Mouse (Mus musculus) hindbrain, embryonic 15.5 days (tissue): ENCODE results near the gene E130208F15Rik. TPM values are rescaled to one million over a fixed set of nuclear protein-coding genes. Genes with fewer than 3 reads are reported as not detected.
A peak's percentile ranks its signal among the peaks of the same experiment; 100 is the strongest.

ENCODE experiments used
- ATAC-seq: fragments of 200-750 bp; cut with Nextera tagmentation; 2 replicates; pipeline ENCODE4 v1.8.0; 2017; ENCODE audit warnings: low read depth, moderate number of reproducible peaks, moderate TSS enrichment; ENCODE audit not compliant: low FRiP score
- H3K27ac ChIP-seq: fragments of 300-500 bp; sonication (generic); replicated peaks from 2 replicates; pipeline ENCODE4 v1.5.1; 2015; ENCODE audit warnings: mild to moderate bottlenecking, inconsistent platforms
- H3K27me3 ChIP-seq: fragments of 300-500 bp; sonication (generic); 2 replicates; pipeline ENCODE4 v1.6.1; 2015; ENCODE audit warnings: control low read depth, inconsistent platforms
- H3K36me3 ChIP-seq: fragments of 300-500 bp; sonication (generic); 2 replicates; pipeline ENCODE4 v1.6.1; 2015; ENCODE audit warnings: control low read depth, inconsistent platforms
- H3K4me1 ChIP-seq: fragments of 300-500 bp; sonication (generic); replicated peaks from 2 replicates; pipeline ENCODE4 v1.6.1; 2015; ENCODE audit warnings: control low read depth, inconsistent platforms
- H3K4me2 ChIP-seq: fragments of 300-500 bp; sonication (generic); 2 replicates; pipeline ENCODE4 v1.6.1; 2015; ENCODE audit warnings: moderate library complexity, mild to moderate bottlenecking, inconsistent platforms
- H3K4me3 ChIP-seq: fragments of 300-500 bp; sonication (generic); 2 replicates; pipeline ENCODE4 v1.5.1; 2015; ENCODE audit warnings: mild to moderate bottlenecking, inconsistent platforms
- H3K9ac ChIP-seq: fragments of 300-500 bp; sonication (generic); 2 replicates; pipeline ENCODE4 v1.6.1; 2015; ENCODE audit warnings: inconsistent platforms
- H3K9me3 ChIP-seq: fragments of 300-500 bp; sonication (generic); 2 replicates; pipeline ENCODE4 v1.6.1; 2016; ENCODE audit warnings: control low read depth, inconsistent platforms
- WGBS: fragments of 180-500 bp; shearing (Covaris S2); methylation state at CpG from one replicate; pipeline ENCODE4 v1.1.7; 2015; 5-methylcytosine and 5-hydroxymethylcytosine counted together
- polyA plus RNA-seq: library from polyadenylated mRNA; unstranded; fragments of >200 nt; fragmentation: Nextera tagmentation; extraction: Ambion mirVana; gene quantifications from 2 replicates; pipeline ENCODE4 v1.2.1, GENCODE M21; 2015

E130208F15Rik gene
- polyA plus RNA-seq, 1 experiment from 2014 or later = not detected

DNA sequence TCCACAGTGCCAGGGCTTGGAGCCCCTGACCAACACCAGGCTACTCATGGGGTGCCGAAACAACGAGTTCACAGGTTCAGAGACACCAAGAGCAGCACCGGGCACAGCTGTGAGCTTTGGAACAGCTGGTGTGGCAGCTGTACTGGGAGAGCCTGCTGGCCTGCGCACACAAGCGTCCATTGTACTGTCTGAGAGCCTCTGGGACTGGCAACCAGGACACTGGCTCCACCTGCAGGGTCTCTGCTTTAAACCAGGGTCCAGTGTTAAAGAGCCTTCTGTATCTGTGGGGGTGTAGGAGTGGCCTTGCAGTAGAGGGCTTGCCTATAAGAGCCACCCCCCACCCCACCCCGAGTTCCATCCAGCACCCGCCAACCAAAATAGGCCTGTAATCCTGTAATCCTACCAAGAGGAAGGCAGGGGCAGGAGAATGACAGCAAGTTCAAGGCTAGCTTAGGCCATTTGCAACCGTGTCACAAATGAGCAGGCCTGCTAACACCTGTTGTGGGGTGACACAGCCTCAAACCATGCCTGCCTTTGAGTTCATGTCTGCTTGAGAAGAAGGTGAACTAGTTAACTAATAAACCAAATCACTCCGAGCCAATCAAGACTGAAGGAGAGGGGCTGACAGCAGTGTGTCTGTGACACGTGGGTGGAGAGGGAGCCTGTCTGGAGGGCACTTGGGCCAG is 31.7 kb upstream of the E130208F15Rik start:
- H3K4me1 ChIP-seq = peaks cover 33% of the 10 kb centered on the region
- no peak overlapping the region for H3K9ac ChIP-seq
- H3K36me3 ChIP-seq = peaks cover 11% of the 10 kb centered on the region; the same call in 1 of the 2 replicates
- H3K27ac ChIP-seq = no peak overlapping the region
- no peaks in the 10 kb centered on the region for H3K9me3 ChIP-seq
- H3K4me3 ChIP-seq = no peak overlapping the region
- 54% methylated on average over 10 of the region's 10 CpGs for WGBS
- H3K4me2 ChIP-seq = no peak overlapping the region
- no peaks in the 10 kb centered on the region for H3K27me3 ChIP-seq
- no peak; the same call in 1 of the 2 replicates for ATAC-seq

DNA sequence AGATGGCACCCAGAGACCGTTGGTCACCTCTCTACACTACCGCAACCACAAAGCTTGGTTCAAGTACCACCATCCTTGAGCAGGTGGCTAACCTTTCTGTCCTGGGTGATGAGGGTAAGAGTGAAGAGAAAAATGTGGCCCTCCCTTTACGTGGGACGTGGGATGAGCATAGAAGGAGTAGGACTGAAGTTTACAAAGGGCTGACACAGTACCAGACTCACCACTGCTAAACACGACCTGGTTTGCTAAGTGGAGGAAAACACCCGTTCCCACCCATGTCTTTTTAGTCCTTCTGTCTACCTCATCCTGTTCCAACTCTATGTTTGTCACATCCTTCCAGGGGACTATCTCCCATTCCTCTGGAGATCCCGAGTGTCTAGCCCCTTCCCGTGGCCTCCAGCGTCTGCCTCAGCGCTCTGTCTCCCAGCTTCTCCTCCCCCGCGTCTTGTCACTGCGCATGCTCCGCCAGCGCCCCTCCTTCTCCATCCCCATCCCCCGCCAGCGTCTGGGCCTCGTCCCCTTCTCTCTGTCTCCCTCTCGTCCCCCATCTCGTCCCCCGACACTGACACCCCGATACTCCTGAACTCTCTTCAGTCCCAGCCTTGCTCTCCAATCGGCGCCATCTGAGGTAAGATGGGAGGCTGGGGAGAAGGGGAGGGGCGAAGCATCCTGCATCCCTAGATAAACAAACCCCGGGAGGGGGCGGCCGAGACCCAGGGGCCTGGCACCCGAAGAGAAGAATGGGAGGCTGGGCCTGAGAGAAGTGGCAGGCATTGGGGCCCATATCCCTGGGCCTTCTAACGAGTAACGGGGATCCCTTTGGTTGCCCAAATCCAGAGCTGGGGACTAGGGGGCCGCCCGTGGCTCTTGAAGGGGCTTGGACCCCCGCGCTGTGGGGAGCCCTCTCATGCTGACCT is 30.1 kb upstream of the E130208F15Rik start, which contains the start of gene Clip3:
Gene Clip3, plus strand, starts transcription at position 514 of the 917 bp plus-strand sequence.
- H3K9ac ChIP-seq = peak within 1 kb of the TSS; percentile 97
- peak within 1 kb of the TSS; percentile 85 for H3K4me2 ChIP-seq
- H3K9me3 ChIP-seq = no peaks in the 10 kb centered on the region
- peaks cover 36% of the 10 kb centered on the region for H3K4me1 ChIP-seq
- H3K27ac ChIP-seq = peak within 1 kb of the TSS; percentile 83
- H3K4me3 ChIP-seq = peak within 1 kb of the TSS; percentile 80
- H3K36me3 ChIP-seq = peaks cover 25% of the 10 kb centered on the region; the same call in 1 of the 2 replicates
- WGBS = 7% methylated on average over 35 of the region's 35 CpGs
- peak; percentile 88 for ATAC-seq
- no peaks in the 10 kb centered on the region for H3K27me3 ChIP-seq

DNA sequence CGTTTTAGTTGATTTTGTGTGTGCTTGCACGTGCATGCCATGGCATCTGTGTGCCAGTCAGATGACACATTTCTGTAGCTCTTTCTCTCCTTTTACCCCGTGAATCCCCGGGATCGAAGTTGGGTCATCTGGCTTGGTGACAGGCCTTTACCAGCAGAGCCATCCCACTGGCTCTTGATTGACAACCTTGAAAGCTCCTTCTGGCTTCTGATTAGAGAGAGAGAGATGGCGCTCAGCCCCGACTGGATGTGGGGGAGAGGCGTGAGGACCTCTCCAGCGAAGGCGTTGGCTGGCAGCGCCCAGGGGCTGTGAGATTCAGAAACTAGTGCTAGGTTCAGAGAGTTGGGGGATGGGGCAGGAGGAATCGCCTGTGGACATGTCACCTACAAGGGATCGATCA is 27.7 kb upstream of the E130208F15Rik start:
- Histone ChIP-seq H3K27ac (no peak overlapping the region), H3K4me1 (peaks cover 36% of the 10 kb centered on the region), H3K4me2 (peak overlapping the region; percentile 11; the same call in 1 of the 2 replicates), H3K9me3 (no peaks in the 10 kb centered on the region), H3K9ac (no peak overlapping the region), H3K4me3 (no peak overlapping the region), H3K36me3 (peaks cover 48% of the 10 kb centered on the region), H3K27me3 (no peaks in the 10 kb centered on the region)
- no peak for ATAC-seq
- WGBS = 68% methylated on average over 13 of the region's 13 CpGs

DNA sequence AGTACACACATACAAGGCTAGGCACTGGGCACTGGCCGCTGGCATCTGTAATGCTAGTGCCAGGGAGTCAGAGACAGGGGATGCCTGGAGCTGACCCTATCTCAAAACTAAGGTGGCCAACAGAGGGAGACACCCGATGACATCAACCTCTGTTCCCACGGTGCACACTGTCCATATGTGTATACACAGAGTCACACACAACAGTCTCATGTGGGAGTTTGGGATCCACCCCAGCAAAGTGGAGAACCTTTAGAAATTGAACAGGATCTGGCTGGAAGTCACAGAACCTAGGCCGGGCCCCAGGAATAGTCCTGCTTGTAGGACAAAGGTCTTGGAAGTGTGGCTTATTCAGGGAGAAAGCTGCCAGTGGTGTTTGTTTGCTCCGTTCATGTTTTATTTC is 27.2 kb upstream of the E130208F15Rik start:
- H3K36me3 ChIP-seq = peaks cover 53% of the 10 kb centered on the region
- H3K27me3 ChIP-seq = no peaks in the 10 kb centered on the region
- no peak for ATAC-seq
- no peak overlapping the region for H3K9ac ChIP-seq
- 91% methylated on average over 5 of the region's 5 CpGs for WGBS
- 0 out of 2 replicates have a peak overlapping the region, but pooled peaks have one; percentile 14 for H3K27ac ChIP-seq
- H3K9me3 ChIP-seq = no peaks in the 10 kb centered on the region
- no peak overlapping the region for H3K4me3 ChIP-seq
- peaks cover 36% of the 10 kb centered on the region for H3K4me1 ChIP-seq
- no peak overlapping the region for H3K4me2 ChIP-seq

DNA sequence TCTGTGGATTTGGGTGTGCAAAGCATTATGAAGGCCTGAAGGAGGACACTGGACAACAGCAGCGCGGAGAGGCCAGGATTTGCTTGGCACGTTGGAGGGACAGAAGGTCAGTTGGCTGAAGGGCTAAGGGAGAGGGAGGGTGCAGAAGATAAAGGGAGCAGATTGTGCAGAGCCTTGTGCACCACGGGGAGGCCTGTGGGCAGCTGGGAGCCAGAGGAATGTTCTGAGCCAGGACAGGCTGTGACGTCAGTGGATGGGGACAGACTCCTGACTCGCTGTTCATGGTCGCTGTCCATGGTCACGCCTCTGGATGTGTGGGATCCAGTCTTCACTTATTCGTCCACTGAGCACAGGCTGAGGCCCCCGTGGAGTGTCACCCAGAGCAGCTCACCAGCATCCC is 26.4 kb upstream of the E130208F15Rik start:
- WGBS = 74% methylated on average over 10 of the region's 10 CpGs
- H3K9ac ChIP-seq = no peak overlapping the region
- ATAC-seq = no peak

DNA sequence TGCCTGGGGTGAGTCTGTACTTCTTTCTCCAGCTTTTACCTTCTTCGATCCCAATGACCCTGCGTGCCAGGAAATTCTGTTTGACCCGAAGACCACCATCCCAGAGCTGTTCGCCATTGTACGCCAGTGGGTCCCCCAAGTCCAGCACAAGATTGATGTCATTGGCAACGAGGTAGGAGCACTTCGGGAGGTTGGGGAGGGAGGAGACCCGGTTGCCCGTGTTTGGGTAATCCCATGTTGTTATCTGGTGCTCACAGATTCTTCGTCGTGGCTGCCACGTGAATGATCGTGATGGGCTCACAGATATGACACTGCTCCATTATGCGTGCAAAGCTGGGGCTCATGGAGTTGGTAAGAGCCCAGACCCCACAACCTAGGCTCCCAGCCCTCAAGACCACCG is 24.7 kb upstream of the E130208F15Rik start:
- no peak overlapping the region for H3K4me3 ChIP-seq
- no peaks in the 10 kb centered on the region for H3K9me3 ChIP-seq
- no peak overlapping the region for H3K27ac ChIP-seq
- H3K4me1 ChIP-seq = peaks cover 30% of the 10 kb centered on the region
- peaks cover 75% of the 10 kb centered on the region for H3K36me3 ChIP-seq
- WGBS = 94% methylated on average over 15 of the region's 15 CpGs
- ATAC-seq = no peak
- no peak overlapping the region for H3K9ac ChIP-seq
- H3K27me3 ChIP-seq = no peaks in the 10 kb centered on the region
- no peak overlapping the region for H3K4me2 ChIP-seq

More for the DNA sequence above, 26.4 kb upstream of the E130208F15Rik start:
- Histone ChIP-seq H3K4me3 (no peak overlapping the region), H3K9me3 (no peaks in the 10 kb centered on the region), H3K4me2 (no peak overlapping the region), H3K4me1 (peaks cover 36% of the 10 kb centered on the region), H3K27ac (no peak overlapping the region), H3K36me3 (peaks cover 61% of the 10 kb centered on the region), H3K27me3 (no peaks in the 10 kb centered on the region)

DNA sequence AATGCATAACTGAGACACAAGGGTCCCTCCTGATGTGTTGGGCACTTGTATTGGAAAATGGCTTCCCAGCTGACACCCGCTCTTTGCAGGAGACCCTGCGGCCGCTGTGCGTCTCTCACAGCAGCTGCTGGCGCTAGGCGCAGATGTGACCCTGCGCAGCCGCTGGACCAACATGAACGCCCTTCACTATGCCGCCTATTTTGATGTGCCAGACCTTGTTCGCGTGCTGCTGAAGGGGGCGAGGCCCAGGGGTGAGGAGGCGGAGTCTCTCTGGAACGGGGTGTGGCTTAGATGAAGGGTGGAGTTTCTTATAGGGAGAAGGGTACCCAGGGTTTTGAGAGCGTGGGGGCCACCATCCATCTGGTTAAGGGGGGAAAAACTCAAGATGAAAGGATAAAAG is 24.3 kb upstream of the E130208F15Rik start:
- Histone ChIP-seq H3K4me3 (no peak overlapping the region), H3K36me3 (peaks cover 80% of the 10 kb centered on the region), H3K9me3 (no peaks in the 10 kb centered on the region), H3K9ac (no peak overlapping the region), H3K4me2 (no peak overlapping the region), H3K4me1 (peaks cover 27% of the 10 kb centered on the region), H3K27ac (no peak overlapping the region), H3K27me3 (no peaks in the 10 kb centered on the region)
- ATAC-seq = no peak
- 85% methylated on average over 16 of the region's 16 CpGs for WGBS

DNA sequence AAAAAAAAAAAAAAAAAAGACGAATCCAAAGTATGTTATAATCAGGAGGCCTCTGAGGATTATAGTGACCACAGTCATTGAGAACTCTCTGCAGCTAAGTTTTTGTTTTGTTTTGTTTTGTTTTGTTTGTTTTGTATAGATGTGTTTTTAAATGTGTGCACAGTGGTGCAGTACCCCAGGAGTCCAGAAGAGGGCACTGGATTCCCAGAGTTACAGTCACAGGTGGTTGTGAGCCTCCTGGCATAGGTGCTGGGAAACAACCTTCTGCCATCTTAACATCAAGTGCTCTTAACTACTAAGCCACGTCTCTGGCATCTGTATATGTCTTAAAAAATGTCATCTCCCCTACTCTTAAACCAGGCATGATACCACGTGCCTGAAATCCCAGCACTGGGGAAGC is 20.6 kb upstream of the E130208F15Rik start:
- no peak for ATAC-seq
- H3K27ac ChIP-seq = no peak overlapping the region
- H3K36me3 ChIP-seq = peaks cover 86% of the 10 kb centered on the region
- no peak overlapping the region for H3K4me2 ChIP-seq
- no peak overlapping the region for H3K9ac ChIP-seq
- 45% methylated on average over 3 of the region's 3 CpGs for WGBS
- H3K27me3 ChIP-seq = no peaks in the 10 kb centered on the region
- H3K9me3 ChIP-seq = no peaks in the 10 kb centered on the region
- H3K4me1 ChIP-seq = no peaks in the 10 kb centered on the region
- no peak overlapping the region for H3K4me3 ChIP-seq

DNA sequence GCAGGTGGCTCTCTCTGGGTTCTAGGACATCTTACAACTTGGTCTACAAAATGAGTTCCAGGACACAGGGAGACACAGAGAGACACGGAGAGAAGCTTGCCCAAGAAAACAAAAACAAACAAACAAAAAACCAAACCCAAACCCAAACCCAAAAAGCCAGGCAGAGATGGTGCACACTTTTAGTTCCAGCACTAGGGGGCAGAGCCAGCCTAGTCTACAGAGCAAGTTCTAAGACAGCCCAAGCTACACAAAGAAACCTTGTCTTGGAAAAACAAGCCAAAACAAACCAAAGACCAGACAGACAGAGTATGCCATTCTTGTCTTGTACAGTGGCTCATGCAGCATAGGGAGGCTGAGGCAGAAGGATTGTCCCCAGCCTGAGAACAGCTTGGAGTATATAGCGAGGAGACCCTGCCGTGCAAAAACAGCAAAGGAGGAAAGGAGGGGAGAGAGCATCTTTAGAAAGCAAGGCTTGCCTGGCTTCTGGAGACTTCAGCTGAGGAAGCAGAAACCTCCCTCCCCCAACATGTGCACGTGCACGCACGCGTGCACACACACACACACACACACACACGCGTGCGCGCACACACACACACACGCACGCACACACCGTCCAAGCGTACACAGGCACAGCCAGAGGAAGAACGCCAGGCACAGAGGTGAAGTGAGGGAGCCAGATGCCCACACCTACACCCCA is 15.3 kb upstream of the E130208F15Rik start:
- peaks cover 55% of the 10 kb centered on the region for H3K36me3 ChIP-seq
- H3K27me3 ChIP-seq = no peaks in the 10 kb centered on the region
- ATAC-seq = no peak
- H3K4me3 ChIP-seq = no peak overlapping the region
- H3K4me1 ChIP-seq = peaks cover 24% of the 10 kb centered on the region
- 92% methylated on average over 16 of the region's 16 CpGs for WGBS
- H3K9me3 ChIP-seq = no peaks in the 10 kb centered on the region
- H3K9ac ChIP-seq = no peak overlapping the region
- no peak overlapping the region for H3K4me2 ChIP-seq
- H3K27ac ChIP-seq = 0 out of 2 replicates have a peak overlapping the region, but pooled peaks have one; percentile 45

DNA sequence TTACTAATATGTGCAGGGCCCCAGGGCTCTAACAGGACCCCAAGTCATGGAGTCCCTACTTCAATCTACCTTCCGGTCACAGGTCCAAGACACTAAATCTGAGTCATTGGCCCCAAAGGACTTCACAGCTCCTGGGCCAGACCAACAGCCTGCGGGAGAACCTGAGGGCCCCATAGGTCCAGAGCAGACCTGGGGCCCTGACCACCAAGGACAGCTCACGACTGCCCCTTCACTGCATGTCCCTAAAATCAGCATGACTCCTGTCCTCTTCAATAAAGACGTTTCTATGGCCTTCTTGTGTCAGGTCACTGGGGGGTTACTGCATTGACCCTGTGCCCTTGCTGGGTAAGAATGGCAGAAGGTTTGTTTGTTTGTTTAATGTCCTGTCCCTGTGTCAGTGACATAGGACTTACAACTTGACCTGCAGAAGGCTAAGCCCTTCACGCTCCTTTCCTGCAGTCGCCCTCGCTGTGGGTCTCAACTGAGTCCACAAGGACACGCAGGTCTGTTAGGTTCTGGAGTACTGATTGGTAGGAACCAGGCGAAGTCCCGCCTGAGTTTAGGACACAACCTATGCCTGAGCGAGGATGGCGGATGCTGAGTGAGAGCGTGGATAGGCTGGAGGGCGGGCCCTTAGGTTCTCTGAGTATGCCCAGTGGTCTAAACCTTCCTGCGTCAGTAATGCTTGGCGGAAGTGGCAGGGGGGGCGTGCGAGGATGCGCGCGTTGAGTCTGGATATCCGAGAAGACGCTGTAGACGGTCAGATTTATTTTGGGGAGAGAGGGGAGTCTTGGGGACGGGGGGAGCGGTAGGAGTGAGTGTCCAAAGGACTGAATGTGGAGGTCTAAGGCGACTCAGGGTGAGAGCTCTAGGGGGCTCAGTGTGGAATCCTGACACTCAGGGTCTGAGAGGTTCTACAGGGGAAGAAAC is 13.2 kb upstream of the E130208F15Rik start, which contains the start of gene Alkbh6:
Gene Alkbh6, plus strand, starts transcription at position 642 of the 930 bp plus-strand sequence.
- ATAC-seq = peak; percentile 100
- Histone ChIP-seq H3K9ac (peak within 1 kb of the TSS; percentile 65), H3K36me3 (peaks cover 42% of the 10 kb centered on the region), H3K27me3 (no peaks in the 10 kb centered on the region), H3K27ac (peak within 1 kb of the TSS; percentile 83), H3K4me3 (peak within 1 kb of the TSS; percentile 83), H3K4me1 (peaks cover 24% of the 10 kb centered on the region), H3K9me3 (no peaks in the 10 kb centered on the region), H3K4me2 (peak within 1 kb of the TSS; percentile 85)
- 4% methylated on average over 27 of the region's 27 CpGs for WGBS
